Mouse (Mus musculus) kidney, postnatal 14 days (tissue): ENCODE measurements around the gene Adamts3.

Experiments
- DNase-seq: peaks from one replicate; pipeline ENCODE4 v3.0.0; 2022; ENCODE audit warnings: mixed read lengths

The Adamts3 gene

GRCm38 (mm10) chr5:89814552-89814951, 68.6 kb downstream of the Adamts3 start:
- no peak for DNase-seq

GRCm38 (mm10) chr5:89800181-89800816, 82.8 kb downstream of the Adamts3 start:
- DNase-seq = no peak

GRCm38 (mm10) chr5:89793706-89794105, 89.4 kb downstream of the Adamts3 start:
- DNase-seq = no peak

DNA sequence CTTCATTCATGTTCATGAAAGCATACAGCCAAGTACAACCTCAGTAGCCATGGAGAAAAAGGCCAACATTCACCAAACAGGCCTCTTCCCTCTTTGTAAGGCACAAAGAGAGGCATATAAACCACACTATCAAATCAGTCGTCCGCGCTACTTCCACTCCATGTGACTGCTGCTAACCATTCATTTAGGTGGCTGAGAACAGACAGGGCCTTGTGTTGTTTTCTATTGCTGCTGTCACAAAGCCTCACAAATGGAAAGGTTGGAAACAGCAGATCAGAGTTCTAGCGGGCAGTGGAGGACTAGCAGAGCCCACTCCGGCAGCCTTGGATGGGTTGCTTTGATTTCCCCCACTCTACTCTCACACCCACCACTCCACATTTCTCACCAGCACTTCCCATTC, 98.5 kb downstream of the Adamts3 start:
- DNase-seq = no peak

- DNase-seq = no peak
These were observed 103.3 kb downstream of the Adamts3 start for GRCm38 (mm10) chr5:89779823-89780222.

- DNase-seq = peak; percentile 11
These were observed 104.5 kb downstream of the Adamts3 start for GRCm38 (mm10) chr5:89778610-89779009.

- no peak for DNase-seq
These were observed 105.7 kb downstream of the Adamts3 start for GRCm38 (mm10) chr5:89777411-89777810.

DNA sequence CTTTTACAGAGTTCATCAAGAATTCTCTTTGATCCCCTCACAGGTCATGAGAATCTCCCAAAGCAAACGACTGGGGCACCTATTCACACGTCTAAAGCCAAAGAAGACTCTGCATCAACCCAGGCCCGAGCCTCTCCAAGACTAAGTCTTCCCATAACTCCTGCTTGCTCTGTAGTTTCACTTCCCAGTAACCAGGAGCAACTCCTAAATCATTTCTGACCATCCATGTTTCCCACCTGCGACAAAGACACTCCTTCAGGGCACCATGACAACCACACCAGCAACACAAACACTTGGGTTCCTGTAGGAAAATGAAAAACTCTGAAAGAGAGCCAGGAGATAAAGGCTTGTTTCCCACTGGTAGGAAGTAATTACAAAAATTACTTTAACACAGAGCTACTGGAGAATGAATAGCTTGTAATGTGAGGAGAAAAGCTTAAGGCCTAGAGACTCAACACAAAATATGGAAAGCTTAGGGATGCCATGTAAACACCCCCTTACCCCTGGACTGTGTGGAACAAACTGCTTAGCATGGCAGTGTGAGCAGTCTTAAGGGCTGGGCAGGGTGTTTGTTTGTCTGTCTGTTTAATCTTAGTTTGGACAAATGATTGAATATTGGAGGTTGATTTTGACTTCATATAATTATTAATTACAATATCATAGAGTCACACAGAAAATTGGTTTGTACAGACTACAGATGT, 112.3 kb downstream of the Adamts3 start:
- DNase-seq = no peak

- DNase-seq = no peak
These were observed 119.6 kb downstream of the Adamts3 start for GRCm38 (mm10) chr5:89763189-89764187.

DNA sequence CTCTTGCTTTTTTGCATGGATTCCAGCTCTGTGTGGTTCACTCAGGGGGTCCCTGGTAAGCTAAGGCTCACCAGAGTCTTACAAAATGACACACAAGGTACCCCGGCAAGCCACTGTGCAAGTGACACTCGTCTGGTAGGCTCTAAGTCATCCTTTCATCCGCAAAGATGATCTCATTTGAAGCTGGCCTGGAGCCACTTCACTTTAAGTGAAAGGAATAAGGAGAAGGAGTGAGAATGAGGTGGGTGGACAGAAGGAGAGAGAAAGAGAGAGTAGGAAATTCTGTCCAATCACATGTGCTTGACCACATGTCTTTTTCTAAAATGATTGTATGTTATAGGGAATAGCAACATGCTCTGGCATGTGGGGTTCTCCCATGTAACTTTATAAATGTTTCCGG, 122.8 kb downstream of the Adamts3 start:
- DNase-seq = no peak

DNA sequence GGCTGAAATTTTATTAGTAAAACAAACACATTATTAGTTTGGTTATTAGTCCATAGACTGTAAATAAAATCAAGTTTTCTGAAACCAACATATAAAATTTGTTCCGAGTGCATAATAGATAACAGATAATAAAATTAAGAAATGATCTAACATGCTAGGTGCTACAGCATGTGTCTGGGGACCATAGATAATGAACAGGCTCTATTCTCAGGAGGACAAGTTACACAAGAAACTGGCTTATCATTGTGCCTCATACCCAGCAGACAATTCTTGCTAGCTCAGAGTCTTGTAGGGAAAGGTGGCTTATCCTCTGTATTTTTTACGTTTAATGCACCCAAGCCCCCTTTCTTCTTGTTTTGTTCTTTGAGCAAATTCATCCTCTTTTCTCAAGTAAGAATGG, 131.3 kb downstream of the Adamts3 start:
- no peak for DNase-seq

DNA sequence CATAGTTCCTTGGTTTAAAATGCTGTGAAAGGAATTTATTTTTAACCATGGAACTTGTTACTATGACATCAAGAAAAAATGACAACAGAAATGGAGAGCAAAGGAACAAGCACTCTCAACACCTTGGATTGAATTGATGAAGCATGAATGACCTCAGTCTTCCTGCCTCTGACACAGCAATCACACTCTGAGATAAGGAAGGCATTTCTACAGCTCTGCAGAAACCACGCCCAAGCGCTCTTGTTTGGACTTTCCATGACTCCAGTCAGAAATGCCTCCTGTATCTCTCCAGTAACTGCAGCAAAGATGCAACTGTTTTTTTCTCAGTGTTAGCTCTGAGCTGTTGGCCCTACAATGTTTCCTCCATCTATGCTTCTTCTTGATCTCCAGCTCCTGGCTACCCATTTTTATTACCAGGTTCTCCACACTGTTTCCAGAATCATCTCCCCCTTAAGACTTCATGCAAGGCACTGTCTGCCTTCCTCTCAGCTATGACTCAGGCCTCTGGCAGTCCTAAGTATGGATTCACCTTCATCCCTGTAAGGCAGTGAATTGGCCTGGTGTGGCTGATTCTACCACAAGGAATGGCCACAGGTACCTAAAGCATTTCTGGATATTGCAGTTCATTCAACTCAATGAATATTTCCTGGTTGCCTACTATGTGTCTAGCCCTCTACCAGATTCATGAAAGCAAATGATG, 134.8 kb downstream of the Adamts3 start:
- DNase-seq = no peak

DNA sequence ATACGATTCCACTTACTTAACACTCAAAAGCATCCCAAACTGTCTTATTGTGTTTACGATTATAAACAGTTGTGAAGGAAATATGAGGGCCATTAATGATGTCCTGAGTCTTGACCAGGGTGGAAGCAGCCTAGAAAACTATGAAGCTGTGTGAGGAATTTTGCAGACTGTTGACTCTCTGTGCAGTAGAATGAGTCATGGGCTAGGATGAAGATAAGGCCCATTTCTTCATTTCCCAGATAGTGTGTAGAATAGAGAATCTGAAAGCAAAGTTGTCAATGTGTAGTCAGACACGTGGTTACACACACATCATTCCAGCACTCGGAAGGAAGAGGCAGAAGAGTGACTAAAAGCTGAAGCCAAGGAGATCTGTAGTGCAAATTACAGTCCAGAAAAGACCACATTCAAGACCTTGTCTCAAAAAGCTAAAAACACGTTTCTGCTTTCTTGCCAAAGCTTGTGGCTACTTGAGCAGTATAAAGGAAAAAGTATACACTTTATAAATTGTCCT, 135.9 kb downstream of the Adamts3 start:
- no peak for DNase-seq

GRCm38 (mm10) chr5:89745112-89745511, 138.0 kb downstream of the Adamts3 start:
- DNase-seq = no peak

- no peak for DNase-seq
These were observed 148.4 kb downstream of the Adamts3 start for GRCm38 (mm10) chr5:89734759-89735158.

GRCm38 (mm10) chr5:89730411-89730810, 152.7 kb downstream of the Adamts3 start:
- no peak for DNase-seq

DNA sequence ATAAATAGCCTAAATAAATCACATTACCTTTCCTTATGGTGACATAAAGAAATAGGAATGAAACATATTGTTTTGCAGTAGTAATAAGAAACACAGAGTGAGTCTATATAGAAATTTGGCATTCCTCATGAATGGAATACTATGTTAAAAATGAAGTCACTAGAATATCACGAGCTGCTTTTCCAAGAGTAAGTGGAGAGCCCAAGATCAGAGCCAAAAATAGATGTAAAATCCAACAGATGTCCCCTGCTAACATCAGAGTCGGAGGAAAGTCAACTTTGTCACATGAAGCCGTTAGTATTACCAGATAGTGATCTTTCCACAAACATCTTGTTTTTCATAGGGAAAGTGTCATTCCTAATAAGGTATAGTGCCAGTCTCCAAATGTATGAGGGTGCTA, 155.0 kb downstream of the Adamts3 start:
- DNase-seq = no peak

DNA sequence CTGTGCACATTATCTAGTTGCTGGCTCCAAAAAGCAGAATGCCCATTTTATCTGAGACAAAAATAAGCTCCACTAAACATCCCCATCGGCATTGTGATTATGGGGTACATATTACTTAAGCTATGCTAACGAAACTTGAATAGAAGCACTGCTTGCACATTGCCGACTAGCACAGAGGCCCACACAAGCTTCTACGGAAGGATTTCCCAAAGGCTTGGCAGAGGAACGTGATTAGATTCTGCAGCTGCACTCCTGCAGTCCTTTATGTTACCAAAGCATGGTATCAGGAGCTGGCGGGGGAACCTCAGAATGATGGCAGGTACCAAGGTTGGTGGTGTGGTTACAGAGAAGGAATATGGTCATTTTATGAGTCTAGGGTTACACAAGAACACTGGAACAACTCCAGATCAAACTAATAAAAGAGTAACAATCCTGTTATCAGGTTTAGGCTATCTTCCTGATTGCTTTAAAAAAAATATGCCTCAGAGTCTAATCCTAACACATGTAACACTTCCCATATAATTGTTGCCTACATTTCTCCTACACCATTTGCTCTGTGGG, 155.6 kb downstream of the Adamts3 start:
- DNase-seq = no peak

DNA sequence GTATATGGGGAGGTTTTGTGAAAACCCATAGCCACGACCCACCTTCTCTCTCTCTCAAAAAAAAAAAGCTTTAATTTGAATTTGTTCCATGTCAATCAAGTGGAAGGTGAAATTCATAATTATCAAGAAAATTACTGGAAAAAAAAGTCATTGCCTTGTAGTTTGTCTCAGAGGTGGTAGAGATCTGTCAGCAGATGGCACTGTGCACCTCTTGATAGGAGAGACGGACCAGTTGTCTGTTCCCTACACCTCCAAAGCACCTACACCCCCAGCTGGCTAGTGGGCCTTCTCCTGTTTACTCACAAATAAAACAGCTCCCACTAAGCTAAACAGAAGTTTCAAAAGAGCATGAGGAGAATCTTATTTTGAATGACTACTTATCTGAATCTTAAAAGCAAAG, 168.6 kb downstream of the Adamts3 start:
- no peak for DNase-seq

GRCm38 (mm10) chr5:89711116-89711859, 171.8 kb downstream of the Adamts3 start:
- no peak for DNase-seq

DNA sequence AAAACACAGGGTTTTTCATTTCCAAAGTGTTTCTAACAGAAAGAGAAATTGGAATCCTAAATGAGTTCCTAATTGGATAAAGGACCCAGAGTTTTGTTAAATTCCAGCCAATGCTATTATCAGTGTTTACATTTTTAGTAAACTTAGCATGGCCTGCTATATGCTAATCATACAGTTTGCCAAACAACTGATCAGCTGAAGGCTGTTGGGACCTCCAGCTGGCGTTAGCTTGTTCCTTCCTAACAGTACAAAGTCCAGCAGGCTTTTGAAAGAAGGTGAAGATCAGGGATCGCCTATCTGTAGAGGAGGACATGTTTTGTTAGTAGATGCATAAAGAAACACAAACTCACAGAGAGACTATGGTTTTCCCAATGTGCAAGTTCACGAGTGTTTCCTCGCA, 173.7 kb downstream of the Adamts3 start:
- no peak for DNase-seq

DNA sequence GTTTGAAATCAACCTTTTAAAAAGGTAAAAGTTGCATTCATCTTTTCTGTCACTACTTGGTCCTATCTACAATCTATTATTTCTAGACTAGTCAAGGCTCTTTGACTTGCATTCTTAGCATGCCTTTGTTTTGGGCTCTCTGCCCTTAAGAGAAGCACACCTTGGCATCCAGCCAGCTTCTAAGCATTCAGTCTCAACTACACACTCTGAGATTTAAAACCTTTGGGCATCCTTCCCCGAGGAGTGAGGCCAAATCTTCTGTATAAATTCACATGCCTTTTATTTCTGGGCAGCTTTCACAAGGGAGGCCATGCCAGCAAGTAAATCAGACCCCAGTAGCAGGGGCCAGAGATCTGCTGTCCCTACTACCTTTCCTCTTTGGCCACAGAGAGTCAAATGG, 178.9 kb downstream of the Adamts3 start:
- DNase-seq = peak; percentile 70
